Mouse (Mus musculus): ENCODE data around the gene Armcx1. TPM values are rescaled to one million over a fixed set of nuclear protein-coding genes. Genes with fewer than 3 reads are reported as not detected.
"Not testable (repeated sequence)": the region's sequence is repeated elsewhere in the genome, so short reads cannot be mapped to it uniquely, and the experiment has no call there.

Gene Armcx1
- polyA plus RNA-seq, 1 experiment from 2014 or later: 50.0 TPM

GRCm38 (mm10) chrX:134737796-134738195 is 20.0 kb downstream of the Armcx1 start:
- Histone ChIP-seq H3K4me3 (no peak overlapping the region), H3K27ac (replicated peaks) (no peak overlapping the region), H3K9me3 (no peaks in the 10 kb centered on the region), H3K36me3 (replicated peaks) (no peaks in the 10 kb centered on the region), H3K27me3 (replicated peaks; ENCODE audit: low read depth, poor library complexity, severe bottlenecking) (peaks cover 77% of the 10 kb centered on the region), H3K4me1 (no peaks in the 10 kb centered on the region)
- WGBS: 100% methylated on average over 1 of the region's 1 CpGs
- DNase-seq (ENCODE audit: low spot score): no peak

GRCm38 (mm10) chrX:134739160-134739559 is 21.4 kb downstream of the Armcx1 start:
- WGBS: 62% methylated on average over 4 of the region's 4 CpGs
- Histone ChIP-seq H3K27me3 (replicated peaks; ENCODE audit: low read depth, poor library complexity, severe bottlenecking) (peaks cover 74% of the 10 kb centered on the region), H3K4me1 (no peaks in the 10 kb centered on the region), H3K9me3 (no peaks in the 10 kb centered on the region), H3K36me3 (replicated peaks) (no peaks in the 10 kb centered on the region), H3K4me3 (no peak overlapping the region), H3K27ac (replicated peaks) (no peak overlapping the region)
- DNase-seq (ENCODE audit: low spot score): no peak

DNA sequence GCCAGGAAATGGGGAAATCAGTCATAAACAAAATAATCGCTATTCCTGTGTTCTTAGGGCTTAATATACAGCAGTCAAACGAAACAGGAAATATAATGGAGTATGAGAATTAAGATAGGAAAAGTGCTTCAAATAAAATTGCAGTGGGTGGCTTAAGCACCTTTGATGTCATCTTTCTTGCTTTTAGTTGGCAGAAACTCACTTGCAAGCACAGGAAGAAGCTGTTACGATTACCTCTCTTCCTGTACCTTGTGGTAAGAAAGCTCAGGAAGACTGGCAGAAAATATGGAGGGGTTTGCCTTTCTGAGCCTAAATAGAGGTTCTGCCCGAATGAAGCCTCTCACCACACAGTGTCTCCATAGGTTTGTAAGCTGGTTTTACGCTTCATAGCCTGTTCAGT is 24.1 kb downstream of the Armcx1 start:
- Histone ChIP-seq H3K36me3 (replicated peaks) (no peaks in the 10 kb centered on the region), H3K4me1 (no peaks in the 10 kb centered on the region), H3K27ac (replicated peaks) (no peak overlapping the region), H3K9me3 (no peaks in the 10 kb centered on the region), H3K4me3 (no peak overlapping the region), H3K27me3 (replicated peaks; ENCODE audit: low read depth, poor library complexity, severe bottlenecking) (peaks cover 75% of the 10 kb centered on the region)
- DNase-seq (ENCODE audit: low spot score): no peak
- 74% methylated on average over 5 of the region's 5 CpGs for WGBS

- Histone ChIP-seq H3K4me1 (no peaks in the 10 kb centered on the region; the same call in 1 of the 2 replicates), H3K9me3 (no peaks in the 10 kb centered on the region), H3K27me3 (replicated peaks; ENCODE audit: low read depth, poor library complexity, severe bottlenecking) (peaks cover 75% of the 10 kb centered on the region), H3K4me3 (no peak overlapping the region), H3K36me3 (replicated peaks) (no peaks in the 10 kb centered on the region), H3K27ac (replicated peaks) (no peak overlapping the region)
- WGBS: 35% methylated on average over 5 of the region's 5 CpGs
- DNase-seq (ENCODE audit: low spot score): peak; percentile 41
Observed at GRCm38 (mm10) chrX:134746459-134746858, 28.7 kb downstream of the Armcx1 start.

DNA sequence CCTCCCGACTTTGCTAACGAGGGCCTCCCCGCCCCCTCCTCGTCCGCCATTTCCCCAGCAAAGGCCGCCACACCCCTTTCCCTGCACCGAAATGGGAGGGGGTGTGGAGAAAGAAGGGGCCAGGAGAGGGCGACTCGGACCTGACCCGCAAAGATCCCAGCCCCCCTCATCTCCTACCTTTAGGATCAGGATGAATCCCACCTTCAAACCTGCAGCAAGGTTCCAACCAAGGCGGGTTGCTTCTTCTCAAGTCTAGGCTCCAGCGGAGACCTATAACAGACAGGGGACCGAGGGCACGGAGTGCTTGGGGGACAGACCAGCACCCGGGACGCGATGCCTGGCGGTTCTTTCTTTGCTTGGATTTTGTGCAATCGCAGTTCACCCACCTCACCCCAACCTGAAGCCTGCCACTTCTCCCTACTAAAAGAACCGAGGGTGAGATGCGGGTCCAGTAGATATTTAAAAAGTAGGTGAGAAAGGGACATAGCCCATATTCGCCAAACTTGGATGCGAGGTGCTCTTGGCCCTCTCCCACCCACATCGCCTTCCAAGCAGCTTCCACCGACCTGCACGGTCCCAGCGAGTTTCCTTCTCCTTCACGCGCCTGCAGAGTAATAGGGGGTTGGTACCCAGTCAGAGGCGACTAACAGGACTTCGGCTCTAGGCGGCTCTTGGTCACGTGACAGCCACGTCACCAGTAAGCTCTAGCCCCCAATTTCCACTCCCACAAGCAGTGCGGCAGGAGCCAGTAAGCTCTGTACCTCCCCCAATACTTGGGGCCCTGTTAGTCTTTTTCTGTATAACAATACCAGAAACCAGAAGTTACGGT is 33.2 kb downstream of the Armcx1 start, which contains the start of gene Armcx6:
TSS of gene Armcx6 (minus strand) at position 654 of the 829 bp plus-strand sequence.
- Histone ChIP-seq H3K27ac (replicated peaks) (peak within 1 kb of the TSS; percentile 77), H3K27me3 (replicated peaks; ENCODE audit: low read depth, poor library complexity, severe bottlenecking) (peaks cover 82% of the 10 kb centered on the region), H3K9me3 (no peaks in the 10 kb centered on the region), H3K36me3 (replicated peaks) (no peaks in the 10 kb centered on the region), H3K4me1 (peaks cover 10% of the 10 kb centered on the region), H3K4me3 (peak within 1 kb of the TSS; percentile 60)
- 15% methylated on average over 36 of the region's 36 CpGs for WGBS
- DNase-seq (ENCODE audit: low spot score): peak; percentile 81

DNA sequence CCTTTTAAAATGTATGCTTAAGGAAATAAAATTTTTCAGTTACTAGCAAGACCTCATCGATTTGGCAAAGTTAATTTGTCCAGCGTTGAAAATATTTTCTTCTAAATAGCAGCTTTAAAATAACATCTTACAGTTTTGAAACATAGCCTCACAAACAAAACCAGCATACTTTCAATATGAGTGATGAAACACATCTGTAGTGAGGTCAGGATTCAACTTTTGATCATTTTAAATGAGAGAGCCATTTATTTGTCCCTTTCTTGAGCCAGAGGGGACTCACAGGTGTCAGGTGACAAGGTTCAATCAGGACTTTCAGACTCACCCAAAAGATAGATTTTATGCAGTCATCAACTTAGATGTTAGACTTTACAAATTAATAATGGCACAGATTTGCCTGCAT is 34.1 kb downstream of the Armcx1 start:
- H3K27me3 ChIP-seq (replicated peaks; ENCODE audit: low read depth, poor library complexity, severe bottlenecking): peaks cover 82% of the 10 kb centered on the region
- no peak overlapping the region for H3K4me3 ChIP-seq
- H3K9me3 ChIP-seq: no peaks in the 10 kb centered on the region
- H3K27ac ChIP-seq (replicated peaks): no peak overlapping the region
- no peaks in the 10 kb centered on the region for H3K36me3 ChIP-seq (replicated peaks)
- no peak for DNase-seq (ENCODE audit: low spot score)
- peaks cover 10% of the 10 kb centered on the region for H3K4me1 ChIP-seq
- 56% methylated on average over 2 of the region's 2 CpGs for WGBS

GRCm38 (mm10) chrX:134752584-134752983 is 34.8 kb downstream of the Armcx1 start:
- Histone ChIP-seq H3K4me3 (no peak overlapping the region), H3K27ac (replicated peaks) (no peak overlapping the region), H3K27me3 (replicated peaks; ENCODE audit: low read depth, poor library complexity, severe bottlenecking) (peaks cover 83% of the 10 kb centered on the region), H3K36me3 (replicated peaks) (no peaks in the 10 kb centered on the region), H3K9me3 (no peaks in the 10 kb centered on the region), H3K4me1 (peaks cover 11% of the 10 kb centered on the region)
- DNase-seq (ENCODE audit: low spot score): no peak
- 28% methylated on average over 4 of the region's 4 CpGs for WGBS

- no peaks in the 10 kb centered on the region for H3K36me3 ChIP-seq (replicated peaks)
- H3K27ac ChIP-seq (replicated peaks): peak within 1 kb of the TSS; percentile 86
- H3K4me3 ChIP-seq: peak within 1 kb of the TSS; percentile 70
- H3K27me3 ChIP-seq (replicated peaks; ENCODE audit: low read depth, poor library complexity, severe bottlenecking): peaks cover 62% of the 10 kb centered on the region
- no peaks in the 10 kb centered on the region for H3K9me3 ChIP-seq
- 21% methylated on average over 46 of the region's 46 CpGs for WGBS
- H3K4me1 ChIP-seq: peaks cover 17% of the 10 kb centered on the region
- DNase-seq (ENCODE audit: low spot score): peak; percentile 76
Observed at GRCm38 (mm10) chrX:134756434-134757292, 38.9 kb downstream of the Armcx1 start, which contains the start of gene Armcx3. Gene Armcx3, plus strand, starts transcription at chrX:134756595.

DNA sequence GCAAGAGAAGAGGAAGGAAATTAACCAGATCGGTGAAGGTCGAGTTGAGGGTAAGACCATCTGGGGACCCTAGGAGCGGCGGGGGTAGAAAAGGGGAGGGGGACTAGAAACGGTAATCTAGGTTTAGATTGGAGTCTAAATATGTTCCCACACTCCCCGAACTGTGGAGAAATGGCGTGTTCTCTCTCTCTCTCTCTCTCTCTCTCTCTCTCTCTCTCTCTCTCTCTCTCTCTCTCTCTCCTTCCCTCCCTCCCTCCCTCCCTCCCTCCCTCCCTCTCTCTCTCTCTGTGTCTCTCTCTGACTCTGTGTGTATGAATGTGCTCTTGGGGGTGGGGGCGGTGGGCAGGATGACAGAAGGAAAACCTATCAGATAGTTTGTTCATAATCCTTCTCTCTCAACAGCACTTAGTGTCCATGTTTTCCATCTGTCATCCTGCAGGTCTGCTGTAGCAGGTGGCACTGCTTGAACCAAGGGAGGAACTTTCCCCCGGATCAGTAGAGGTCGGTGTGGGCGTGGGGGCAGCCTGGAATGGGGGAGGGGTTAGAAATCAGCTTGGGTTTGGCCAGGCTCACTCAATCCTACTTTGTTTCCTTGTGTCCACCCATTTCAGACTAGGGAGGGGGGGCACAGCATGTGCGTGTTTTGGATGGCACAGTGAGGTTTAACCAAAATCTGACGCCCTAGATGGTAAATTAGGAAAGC is 39.7 kb downstream of the Armcx1 start:
- peak overlapping the region; percentile 86 for H3K27ac ChIP-seq (replicated peaks)
- H3K36me3 ChIP-seq (replicated peaks): no peaks in the 10 kb centered on the region
- H3K4me3 ChIP-seq: peak overlapping the region; percentile 70
- no peak for DNase-seq (ENCODE audit: low spot score)
- peaks cover 57% of the 10 kb centered on the region for H3K27me3 ChIP-seq (replicated peaks; ENCODE audit: low read depth, poor library complexity, severe bottlenecking)
- WGBS: 28% methylated on average over 13 of the region's 13 CpGs
- H3K9me3 ChIP-seq: no peaks in the 10 kb centered on the region
- peaks cover 13% of the 10 kb centered on the region for H3K4me1 ChIP-seq

DNA sequence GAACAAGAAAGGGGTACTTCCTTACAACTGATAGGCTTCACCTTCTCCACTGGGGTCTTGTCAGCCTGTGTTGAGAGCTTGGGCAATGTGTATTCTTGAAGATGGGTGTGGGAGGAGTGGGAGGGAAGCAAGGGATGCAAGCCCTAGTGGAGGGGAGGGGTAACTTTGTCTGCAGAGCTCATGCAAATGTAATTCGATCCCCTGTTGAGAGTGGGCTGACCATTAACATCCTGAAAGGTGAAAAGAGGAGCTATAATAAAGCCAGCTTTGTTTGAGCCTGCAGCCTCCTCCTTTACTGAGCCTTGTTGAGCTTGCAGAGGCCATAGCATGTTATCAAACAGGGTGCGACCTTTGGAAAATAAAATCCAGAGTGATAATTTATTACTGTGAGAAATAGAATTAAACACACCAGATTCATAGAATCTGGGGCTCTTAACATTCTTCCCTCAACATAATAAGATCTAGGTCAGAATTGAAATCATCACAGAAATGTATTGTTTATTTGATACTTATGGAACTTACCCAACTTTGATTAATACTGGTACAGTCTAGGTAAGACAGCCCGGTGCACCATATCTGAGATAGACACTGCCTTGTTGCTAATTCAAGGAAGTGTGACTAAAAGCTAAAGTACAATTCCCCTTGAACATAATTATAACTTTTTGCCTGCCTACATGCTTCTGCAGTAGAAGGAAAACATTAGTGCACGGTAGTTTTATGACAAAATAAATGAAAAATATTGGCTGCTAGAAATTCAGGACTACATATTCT is 45.9 kb downstream of the Armcx1 start:
- not testable (repeated sequence) for H3K9me3 ChIP-seq; H3K4me1 ChIP-seq; H3K4me3 ChIP-seq; H3K27ac ChIP-seq (replicated peaks); H3K36me3 ChIP-seq (replicated peaks); DNase-seq (ENCODE audit: low spot score)
- 43% methylated on average over 4 of the region's 4 CpGs for WGBS
- peaks cover 36% of the 10 kb centered on the region for H3K27me3 ChIP-seq (replicated peaks; ENCODE audit: low read depth, poor library complexity, severe bottlenecking)

All from embryonic facial prominence, embryonic 10.5 days (tissue).